Mouse (Mus musculus) olfactory bulb, adult 2 months (tissue): ENCODE measurements around the gene Folr2. TPM values are rescaled to one million over a fixed set of nuclear protein-coding genes. Genes with fewer than 3 reads are reported as not detected.
A peak's percentile ranks its signal among the peaks of the same experiment; 100 is the strongest.

Source experiments
- H3K27ac ChIP-seq: fragments of 200-500 bp; 2 replicates; pipeline ENCODE4 v1.5.1; 2012; ENCODE audit warnings: low read depth, low read length; ENCODE audit not compliant: insufficient read depth
- H3K4me1 ChIP-seq: fragments of 200-500 bp; 2 replicates; pipeline ENCODE4 v1.6.1; 2012; ENCODE audit warnings: low read length; ENCODE audit not compliant: control insufficient read depth, insufficient read depth
- H3K4me3 ChIP-seq: fragments of 200-500 bp; 2 replicates; pipeline ENCODE4 v1.5.1; 2012; ENCODE audit warnings: mild to moderate bottlenecking, low read depth, low read length, moderate library complexity; ENCODE audit not compliant: insufficient read depth
- CTCF ChIP-seq: fragments of 200-500 bp; IDR thresholded peaks from 2 replicates; pipeline ENCODE4 v1.5.1; 2012; ENCODE audit warnings: low read depth, mild to moderate bottlenecking, low read length, moderate library complexity; ENCODE audit not compliant: insufficient read depth
- POLR2A ChIP-seq: fragments of 200-500 bp; IDR thresholded peaks from 2 replicates; pipeline ENCODE4 v1.6.1; 2012; ENCODE audit warnings: mild to moderate bottlenecking, low read depth, low read length, moderate library complexity; ENCODE audit not compliant: insufficient read depth
- WGBS: fragments of 180-500 bp; shearing (Covaris S2); methylation state at CpG from one replicate; pipeline ENCODE4 v1.1.7; 2018; 5-methylcytosine and 5-hydroxymethylcytosine counted together
- polyA plus RNA-seq: library from polyadenylated mRNA; stranded (reverse); fragments of >200 nt; gene quantifications from 2 replicates; pipeline ENCODE4 v1.2.4, GENCODE M21; 2012; ENCODE audit warnings: low replicate concordance; ENCODE audit not compliant: missing spikeins, insufficient read depth, insufficient read length

Gene Folr2
- polyA plus RNA-seq, 1 experiment, result not detected

DNA sequence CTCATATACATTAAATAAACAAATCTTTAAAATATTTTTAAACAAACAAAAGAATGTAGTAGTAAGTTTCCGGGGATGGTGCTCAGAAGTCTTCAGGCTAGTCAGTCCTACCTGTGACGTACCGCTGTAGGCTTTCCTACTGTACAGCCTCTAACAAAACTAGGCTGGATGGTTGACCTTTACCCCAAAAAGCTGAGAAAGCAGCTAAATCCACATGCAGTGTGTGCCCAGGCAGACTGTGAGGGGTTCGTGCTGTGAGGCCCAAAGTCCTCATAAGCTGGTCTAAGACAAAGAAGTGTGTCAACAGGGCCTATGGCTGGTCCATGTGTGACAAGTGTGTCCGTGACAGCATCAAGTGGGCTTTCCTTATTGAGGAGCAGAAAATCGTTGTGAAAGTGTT lies 4.1 kb downstream of the Folr2 start:
- Histone ChIP-seq H3K4me3 (no peak overlapping the region), H3K4me1 (no peaks in the 10 kb centered on the region), H3K27ac (no peak overlapping the region)
- TF ChIP-seq CTCF, result no peak
- no peak for TF ChIP-seq POLR2A
- 89% methylated on average over 6 of the region's 6 CpGs for WGBS

DNA sequence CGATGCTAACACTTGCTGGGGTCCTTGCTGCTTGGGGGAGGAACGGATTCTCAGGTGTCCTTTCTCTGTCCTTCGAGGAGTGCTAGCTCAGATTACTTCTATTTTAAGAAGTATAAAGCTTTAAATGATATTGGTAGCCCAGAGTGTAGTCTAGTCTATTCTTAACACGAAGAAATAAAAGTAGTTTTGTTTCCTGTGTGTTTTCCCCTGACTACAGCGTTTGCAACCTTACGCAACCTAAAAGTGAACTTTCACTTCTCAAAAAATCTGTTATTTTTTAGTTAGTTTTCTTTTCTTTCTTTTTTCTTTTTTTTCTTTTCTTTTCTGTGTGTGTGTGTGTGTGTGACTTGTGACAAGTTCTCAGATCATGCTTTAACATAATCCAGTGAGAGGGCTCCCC lies 5.3 kb downstream of the Folr2 start:
- no peak overlapping the region for H3K27ac ChIP-seq
- no peak for TF ChIP-seq POLR2A
- no peaks in the 10 kb centered on the region for H3K4me1 ChIP-seq
- H3K4me3 ChIP-seq, result no peak overlapping the region
- 80% methylated on average over 6 of the region's 6 CpGs for WGBS

DNA sequence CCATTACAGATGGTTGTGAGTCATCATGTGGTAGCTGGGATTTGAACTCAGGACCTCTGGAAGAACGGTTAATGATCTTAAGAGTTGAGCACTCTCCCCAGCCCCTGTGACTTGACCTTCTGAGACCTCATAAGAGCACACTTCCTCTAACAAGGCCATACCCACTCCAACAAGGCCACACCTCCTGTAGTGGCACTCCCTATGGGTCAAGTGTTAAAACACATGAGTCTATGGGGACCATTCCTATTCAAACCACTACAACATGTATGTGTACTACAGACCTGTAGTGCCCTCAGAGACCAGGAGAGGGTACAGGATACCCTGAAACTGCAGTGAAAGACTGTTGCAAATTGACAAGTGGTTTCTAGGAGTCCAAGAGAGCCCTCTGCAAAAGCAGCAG lies 9.1 kb downstream of the Folr2 start:
- Histone ChIP-seq H3K4me1 (no peaks in the 10 kb centered on the region), H3K27ac (no peak overlapping the region), H3K4me3 (no peak overlapping the region)
- TF ChIP-seq CTCF, result no peak
- TF ChIP-seq POLR2A, result no peak
- WGBS, result 95% methylated on average over 1 of the region's 1 CpGs

DNA sequence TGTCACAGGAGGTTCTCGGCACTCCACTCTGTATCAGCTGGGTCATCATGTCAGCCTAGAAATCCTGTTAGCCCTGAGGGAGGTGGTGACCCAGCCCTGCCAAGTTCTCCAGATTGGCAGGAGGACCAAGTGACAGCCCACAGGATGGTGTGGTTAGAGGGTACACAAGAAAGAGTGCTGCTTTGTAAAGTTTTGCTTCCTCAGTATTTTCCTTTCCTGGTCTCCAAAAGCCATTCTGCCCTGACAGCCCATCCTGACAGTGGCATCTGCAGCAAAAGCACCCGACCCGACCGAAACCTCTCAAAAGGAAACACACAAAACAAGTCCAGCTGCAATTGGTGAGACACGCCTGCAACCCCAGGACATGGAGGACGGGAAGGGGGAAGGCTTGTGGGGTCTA lies 12.8 kb downstream of the Folr2 start:
- H3K27ac ChIP-seq, result no peak overlapping the region
- WGBS, result 83% methylated on average over 6 of the region's 6 CpGs
- H3K4me3 ChIP-seq, result no peak overlapping the region
- TF ChIP-seq CTCF (no peak), POLR2A (no peak)
- H3K4me1 ChIP-seq, result no peaks in the 10 kb centered on the region

DNA sequence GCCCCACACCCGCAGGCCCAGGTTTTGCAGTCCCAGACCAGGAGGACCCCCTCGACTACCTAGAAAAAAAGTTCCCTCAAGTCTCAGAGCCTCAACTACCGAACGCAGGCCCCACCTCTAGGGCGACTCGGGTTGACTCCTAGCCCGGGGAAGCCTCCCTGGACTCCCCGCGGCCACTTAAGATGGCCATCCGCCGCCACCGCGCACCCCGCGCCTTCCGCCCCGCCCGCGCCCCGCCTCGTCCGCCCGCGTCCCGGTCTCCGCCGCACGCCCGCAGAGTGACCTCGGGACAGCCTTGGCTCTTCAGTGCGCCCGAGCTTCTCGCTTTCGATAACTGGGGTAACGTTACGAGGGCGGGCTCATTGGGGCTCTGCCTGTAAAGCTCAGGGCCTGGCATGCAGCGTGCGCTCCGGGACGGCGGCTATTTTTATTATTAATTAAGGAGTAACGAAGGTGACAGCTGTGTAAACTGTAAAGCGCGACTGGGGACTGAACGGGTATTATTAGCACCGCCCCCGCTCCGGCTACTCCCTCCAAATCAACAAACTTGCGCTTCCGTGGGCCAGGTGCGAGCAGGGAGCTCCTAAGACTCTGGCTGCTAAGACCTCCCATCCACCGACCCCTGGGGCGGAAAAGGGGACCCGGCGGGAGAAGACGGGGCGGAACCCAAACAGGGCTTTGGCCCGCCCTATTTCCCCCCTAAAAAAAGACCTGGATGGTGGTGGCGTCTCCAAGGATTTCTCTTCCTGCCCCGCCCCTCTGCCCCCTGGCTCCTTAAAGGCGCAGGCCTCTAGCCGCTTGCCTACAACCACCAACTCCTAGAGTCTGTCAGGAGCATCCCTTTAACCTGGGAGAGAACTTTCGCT lies 19.2 kb downstream of the Folr2 start, which contains the start of gene Inppl1:
TSS of gene Inppl1 (minus strand) at position 624 of the 866 bp plus-strand sequence.
- under 1% methylated on average over 64 of the region's 64 CpGs for WGBS
- Histone ChIP-seq H3K4me3 (peak within 1 kb of the TSS; percentile 64), H3K4me1 (peaks cover 12% of the 10 kb centered on the region), H3K27ac (peak within 1 kb of the TSS; percentile 10)
- TF ChIP-seq CTCF (no peak), POLR2A (no peak)

DNA sequence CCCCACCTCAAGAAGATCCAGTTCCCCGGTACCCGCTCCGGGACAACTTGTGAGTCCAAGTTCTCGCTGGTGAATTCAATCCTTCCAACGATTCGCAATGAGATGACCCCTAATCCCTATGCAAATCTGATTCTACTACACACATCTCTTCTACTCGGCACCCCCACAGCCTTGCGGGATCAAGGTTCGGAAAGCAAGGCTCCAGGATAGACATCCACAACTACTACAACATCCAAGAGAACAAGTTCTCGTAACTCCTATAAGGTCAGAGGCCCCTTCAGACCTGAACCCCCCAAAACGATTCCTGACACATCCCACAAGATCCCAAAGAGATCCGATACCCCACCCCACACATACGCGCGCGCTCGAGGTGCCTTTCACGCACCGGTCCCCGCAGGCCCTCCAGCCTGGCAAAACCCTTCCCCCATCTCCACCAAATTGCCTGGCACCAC lies 19.8 kb downstream of the Folr2 start:
- WGBS, result under 1% methylated on average over 20 of the region's 20 CpGs
- TF ChIP-seq CTCF (no peak), POLR2A (no peak)
- H3K4me3 ChIP-seq, result peak overlapping the region; percentile 64
- peaks cover 12% of the 10 kb centered on the region for H3K4me1 ChIP-seq
- peak overlapping the region; percentile 10 for H3K27ac ChIP-seq

DNA sequence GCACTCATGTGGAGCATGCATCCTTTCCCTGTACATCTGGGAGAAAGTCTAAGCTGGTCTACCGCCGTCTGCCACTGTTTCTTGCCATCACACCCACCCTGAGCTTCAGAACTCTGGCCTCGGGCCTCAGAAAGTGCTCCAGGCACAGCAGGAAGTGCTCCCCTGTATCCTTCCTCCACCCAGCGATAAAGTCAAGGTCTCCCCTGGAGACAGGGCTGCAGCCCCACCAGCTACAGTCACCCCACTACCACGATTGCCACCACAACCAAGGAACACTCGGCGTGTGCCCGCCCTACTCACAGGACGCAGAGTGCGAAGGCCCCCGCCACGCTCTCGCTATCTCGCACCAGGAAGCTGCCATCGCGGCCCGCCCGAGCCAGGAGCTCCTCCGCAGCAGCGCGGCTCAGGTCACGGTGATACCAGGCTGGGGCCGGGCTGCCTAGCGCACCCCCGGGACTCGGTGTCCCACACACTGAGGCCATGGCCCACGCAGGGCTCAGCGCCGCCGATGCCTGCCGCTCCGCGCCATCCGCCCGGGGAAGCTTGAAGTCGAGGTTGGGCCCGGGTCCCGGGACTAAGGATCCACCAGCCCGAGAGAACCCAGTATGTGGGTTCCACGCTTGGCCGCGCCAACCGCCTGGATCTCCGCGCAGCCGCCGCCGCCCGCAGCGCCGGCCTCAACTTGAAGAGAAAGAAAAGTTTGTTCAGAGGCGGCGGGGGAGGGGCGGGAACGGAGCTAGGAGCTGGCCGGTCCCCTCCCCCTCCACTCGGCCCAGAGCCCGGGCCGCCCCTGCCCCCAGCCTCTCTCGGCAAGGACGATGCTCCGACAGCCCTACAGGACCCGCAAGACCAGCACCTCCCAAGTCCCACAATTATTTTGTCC lies 20.5 kb downstream of the Folr2 start:
- WGBS, result under 1% methylated on average over 62 of the region's 63 CpGs
- H3K4me3 ChIP-seq, result peak overlapping the region; percentile 64
- peak overlapping the region; percentile 61 for H3K27ac ChIP-seq
- H3K4me1 ChIP-seq, result peaks cover 12% of the 10 kb centered on the region
- TF ChIP-seq POLR2A, result no peak
- no peak for TF ChIP-seq CTCF

DNA sequence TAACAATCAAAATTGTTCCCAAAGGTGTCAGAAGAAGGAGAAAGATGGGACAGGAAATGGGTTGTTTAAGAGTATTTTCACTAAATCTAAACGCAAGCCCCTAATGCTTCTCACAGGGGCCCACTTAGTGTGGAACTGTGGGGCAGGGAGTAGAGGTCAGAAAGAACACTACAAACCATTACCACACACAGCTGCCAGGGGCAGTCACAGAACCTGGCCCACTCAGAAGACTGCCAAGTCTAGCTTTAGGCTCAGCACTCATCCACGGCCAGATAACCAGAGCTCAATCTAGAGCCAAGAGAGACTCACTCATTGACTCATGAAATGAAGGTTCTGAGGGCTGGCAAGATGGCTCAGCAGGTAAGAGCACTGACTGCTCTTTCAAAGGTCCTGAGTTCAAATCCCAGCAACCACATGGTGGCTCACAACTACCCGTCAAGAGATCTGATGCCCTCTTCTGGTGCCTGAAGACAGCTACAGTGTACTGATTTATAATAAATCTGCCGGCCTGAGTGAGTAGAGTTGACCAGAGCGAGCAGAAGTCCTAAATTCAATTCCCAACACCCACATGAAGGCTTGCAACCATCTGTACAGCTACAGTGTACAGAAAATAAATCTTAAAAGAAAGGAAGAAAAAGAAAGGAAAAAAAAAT lies 21.4 kb downstream of the Folr2 start:
- Histone ChIP-seq H3K27ac (no peak overlapping the region), H3K4me3 (no peak overlapping the region)

More for the DNA sequence above, 21.4 kb downstream of the Folr2 start:
- TF ChIP-seq CTCF, result no peak
- TF ChIP-seq POLR2A, result no peak
- WGBS, result 50% methylated on average over 5 of the region's 5 CpGs
- peaks cover 12% of the 10 kb centered on the region for H3K4me1 ChIP-seq
